Mouse (Mus musculus) lung, adult 2 months (tissue): ENCODE measurements around the gene Fam124b. TPM values are rescaled to one million over a fixed set of nuclear protein-coding genes. Genes with fewer than 3 reads are reported as not detected.
A peak's percentile ranks its signal among the peaks of the same experiment; 100 is the strongest.

Experiments used
- DNase-seq: peaks from one replicate; pipeline ENCODE4 v3.0.0; 2022
- H3K4me1 ChIP-seq: fragments of 200-500 bp; 2 replicates; pipeline ENCODE4 v1.6.1; 2011; ENCODE audit warnings: low read length; ENCODE audit not compliant: control insufficient read depth, insufficient read depth
- H3K4me3 ChIP-seq: fragments of 200-500 bp; replicated peaks from 2 replicates; pipeline ENCODE3; 2011; ENCODE audit warnings: low read depth, mild to moderate bottlenecking, control low read depth, low read length; ENCODE audit errors: extremely low read depth
- CTCF ChIP-seq: fragments of 200-500 bp; IDR thresholded peaks from 2 replicates; pipeline ENCODE4 v1.5.1; 2011; ENCODE audit warnings: mild to moderate bottlenecking, low read length, control low read depth; ENCODE audit not compliant: insufficient read depth
- POLR2A ChIP-seq: fragments of 200-500 bp; IDR thresholded peaks from 2 replicates; pipeline ENCODE4 v1.6.1; 2011; ENCODE audit warnings: low read depth, mild to moderate bottlenecking, control low read depth, low read length, borderline replicate concordance; ENCODE audit errors: extremely low read depth
- WGBS: fragments of 180-500 bp; shearing (Covaris S2); methylation state at CpG from one replicate; pipeline ENCODE4 v1.1.7; 2018; 5-methylcytosine and 5-hydroxymethylcytosine counted together
- polyA plus RNA-seq: library from polyadenylated mRNA; depleted of rRNA; stranded (reverse); fragments of >200 nt; gene quantifications from 2 replicates; pipeline ENCODE4 v1.2.3, GENCODE M21; 2012

Gene Fam124b
- polyA plus RNA-seq, 1 experiment, result 3.0 TPM

DNA sequence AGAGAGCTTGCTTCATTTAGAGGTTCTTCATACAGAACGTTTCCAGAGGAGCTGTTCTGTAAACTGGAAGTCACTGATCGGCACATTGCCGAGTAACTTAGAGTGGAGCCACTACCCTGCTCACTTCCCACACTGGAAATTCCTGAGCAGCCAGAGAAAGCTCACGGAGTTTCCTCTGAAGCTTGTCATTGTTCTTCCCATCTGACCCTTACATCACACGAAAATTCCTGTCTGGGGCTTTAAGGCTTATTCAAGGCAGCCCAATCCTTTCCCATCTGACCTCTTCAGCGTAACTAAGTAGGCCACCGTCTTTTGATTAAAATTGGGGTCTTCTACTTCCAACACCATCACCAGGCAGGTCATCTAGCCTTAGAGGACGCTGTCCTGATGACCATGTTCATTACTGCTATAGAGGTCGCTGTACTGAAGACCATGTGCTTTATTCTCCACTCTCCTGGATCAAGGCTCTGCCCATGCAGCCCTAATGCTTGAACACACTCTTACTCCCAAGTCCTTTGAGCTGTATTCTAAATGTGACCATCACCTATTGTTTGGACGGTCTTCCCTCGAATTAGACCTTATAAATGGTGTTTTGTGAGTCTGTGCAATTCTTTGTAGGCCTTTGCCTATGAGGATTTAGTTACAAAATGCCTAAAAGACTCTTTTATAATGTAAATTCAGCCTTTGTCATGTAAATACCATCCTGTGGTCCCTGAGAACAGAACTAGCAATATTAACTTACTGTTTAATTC lies 18.9 kb upstream of the Fam124b start:
- Histone ChIP-seq H3K4me3 (no peak overlapping the region), H3K4me1 (peaks cover 2% of the 10 kb centered on the region; the same call in 1 of the 2 replicates)
- TF ChIP-seq CTCF (no peak), POLR2A (no peak)
- DNase-seq, result no peak
- 53% methylated on average over 11 of the region's 11 CpGs for WGBS

DNA sequence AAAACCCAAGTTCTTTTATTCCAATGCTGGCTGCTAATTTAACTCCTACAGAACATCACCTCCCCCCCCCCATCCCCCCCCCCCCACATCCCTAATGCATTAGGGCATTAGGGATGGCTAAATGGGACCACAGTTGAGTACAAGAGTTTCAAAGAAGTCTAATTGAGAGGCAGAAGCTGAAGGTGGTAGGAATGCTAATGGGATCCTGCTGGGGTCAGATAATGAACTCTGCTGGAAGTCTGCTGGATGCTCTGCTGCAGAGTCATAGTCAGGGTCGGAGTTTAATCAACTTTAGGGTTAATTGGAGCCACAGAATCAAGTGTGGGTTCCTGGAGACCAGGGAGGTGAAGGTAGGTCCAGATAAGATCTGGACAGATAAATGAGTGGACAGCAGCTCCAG lies 17.9 kb upstream of the Fam124b start:
- no peak for TF ChIP-seq CTCF
- no peak for TF ChIP-seq POLR2A
- WGBS, result 25% methylated on average over 1 of the region's 1 CpGs
- H3K4me1 ChIP-seq, result peaks cover 2% of the 10 kb centered on the region; the same call in 1 of the 2 replicates
- no peak overlapping the region for H3K4me3 ChIP-seq
- DNase-seq, result no peak

DNA sequence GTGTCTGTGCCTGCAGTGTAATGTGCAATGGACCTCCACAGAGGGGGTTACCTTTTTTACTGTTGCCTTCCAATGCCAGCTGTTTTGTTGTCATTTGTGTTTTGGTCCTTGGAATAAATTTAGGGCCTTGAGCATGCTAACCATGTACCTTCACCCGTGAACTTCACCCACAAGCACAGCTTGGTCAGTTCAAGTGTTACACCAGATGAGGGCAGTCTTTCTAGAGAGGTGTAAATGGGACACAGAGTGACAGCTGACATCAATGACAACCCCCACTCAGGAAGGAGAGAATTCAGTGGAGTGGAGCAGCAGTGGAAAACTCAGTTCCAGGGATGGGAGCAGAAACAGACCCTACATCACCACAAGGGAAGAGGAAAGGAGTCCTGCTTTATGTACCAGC lies 12.3 kb upstream of the Fam124b start:
- 60% methylated on average over 1 of the region's 1 CpGs for whole genome bisulfite sequencing
- TF ChIP-seq POLR2A (no peak), CTCF (0 out of 2 replicates have a peak, but pooled peaks have one; percentile 3)

DNA sequence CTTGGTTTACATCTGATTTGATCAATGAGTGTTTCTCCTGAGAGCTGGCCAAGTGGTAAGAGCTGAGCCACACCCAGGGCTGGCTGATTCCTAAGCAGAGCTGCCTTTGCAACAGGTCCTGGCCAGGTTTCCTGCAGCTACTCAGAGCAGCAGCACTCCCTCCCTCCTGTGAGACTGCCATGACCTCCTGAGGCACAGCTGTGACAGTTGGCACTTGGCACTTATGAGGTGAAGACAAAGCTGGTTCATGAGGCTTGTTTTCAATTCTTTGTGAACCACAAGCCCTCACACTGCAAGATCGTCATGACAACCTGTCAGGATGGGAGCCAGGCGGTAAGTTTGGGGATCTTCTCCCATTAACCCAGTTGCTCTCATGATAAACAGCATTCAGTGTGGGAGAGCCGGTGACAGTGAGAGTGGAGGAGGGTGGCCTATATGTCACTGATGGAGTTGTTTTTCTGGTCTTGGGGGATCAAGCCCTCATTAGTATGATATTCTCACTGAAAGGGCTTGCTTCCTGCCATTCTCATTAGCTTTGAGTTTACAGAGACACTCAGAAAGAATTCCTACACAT lies 6.7 kb upstream of the Fam124b start:
- no peak for TF ChIP-seq CTCF
- no peak for TF ChIP-seq POLR2A
- 42% methylated on average over 3 of the region's 3 CpGs for WGBS

More for the DNA sequence above, 12.3 kb upstream of the Fam124b start:
- no peaks in the 10 kb centered on the region; the same call in 1 of the 2 replicates for H3K4me1 ChIP-seq
- no peak for DNase-seq
- no peak overlapping the region for H3K4me3 ChIP-seq

DNA sequence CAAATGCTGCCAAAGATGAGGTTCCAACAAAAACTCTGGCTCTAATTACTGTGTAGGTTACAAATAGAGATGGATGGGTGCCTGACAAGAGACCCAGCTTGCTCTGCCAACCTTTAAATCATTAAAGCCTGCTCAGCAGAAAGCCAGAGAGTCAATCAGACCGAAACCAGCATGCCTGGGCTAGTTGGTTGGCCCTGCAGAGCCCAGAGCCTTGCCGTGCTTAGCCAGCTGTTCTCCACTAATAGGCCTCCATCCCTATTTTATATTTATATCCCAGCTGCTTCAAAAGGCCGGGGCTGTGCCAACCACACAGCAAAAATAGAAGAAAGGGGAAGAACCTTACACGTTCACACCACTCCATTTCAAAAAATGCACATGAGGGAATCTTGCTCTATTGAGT lies 2.9 kb upstream of the Fam124b start:
- no peak for DNase-seq
- TF ChIP-seq CTCF, result no peak
- no peak for TF ChIP-seq POLR2A
- 60% methylated on average over 4 of the region's 4 CpGs for WGBS
- Histone ChIP-seq H3K4me3 (no peak overlapping the region), H3K4me1 (no peaks in the 10 kb centered on the region)

More for the DNA sequence above, 6.7 kb upstream of the Fam124b start:
- H3K4me1 ChIP-seq, result no peaks in the 10 kb centered on the region
- no peak overlapping the region for H3K4me3 ChIP-seq
- DNase-seq, result no peak

DNA sequence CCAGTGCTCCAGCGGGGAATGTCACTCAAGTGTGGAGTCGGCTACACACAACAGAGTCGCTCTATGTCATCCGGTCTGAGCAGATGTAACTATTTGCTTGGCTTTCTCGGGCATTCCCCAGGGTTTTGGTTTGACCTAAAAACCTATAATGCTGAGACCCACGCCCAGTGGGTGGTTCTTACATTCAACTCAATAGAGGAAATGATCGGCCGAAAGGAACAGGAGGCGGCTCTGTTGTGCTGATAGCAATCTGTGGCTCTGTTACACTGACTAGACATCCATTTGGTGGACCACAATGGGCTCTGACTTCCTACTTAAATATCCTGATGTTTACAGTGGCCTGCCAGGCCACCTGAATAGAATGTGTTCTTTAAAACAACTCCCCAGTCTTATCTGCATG lies 4.4 kb downstream of the Fam124b start:
- WGBS, result 35% methylated on average over 9 of the region's 9 CpGs
- peak; percentile 14 for DNase-seq

DNA sequence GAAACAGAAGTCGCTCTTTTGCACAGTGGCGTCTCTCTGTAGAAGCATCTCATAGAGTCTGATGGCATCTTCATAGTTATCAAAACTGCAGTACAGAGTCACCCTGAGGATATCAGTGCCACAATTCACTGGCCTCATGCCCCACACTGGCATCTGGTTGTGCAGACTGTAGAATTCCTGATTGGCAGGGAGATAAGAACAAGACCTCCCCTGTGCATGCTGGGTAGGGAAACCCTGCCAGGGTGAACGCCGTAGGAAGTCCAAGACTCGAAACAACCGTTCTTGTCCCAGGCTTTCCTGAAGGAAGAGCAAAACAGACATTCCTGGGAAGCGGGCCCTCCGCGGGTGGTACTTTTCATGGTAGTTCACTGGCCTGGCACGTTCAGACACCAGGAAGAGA lies 5.1 kb downstream of the Fam124b start:
- TF ChIP-seq CTCF, result no peak
- TF ChIP-seq POLR2A, result no peak
- H3K4me3 ChIP-seq, result peak overlapping the region; percentile 65
- WGBS, result 47% methylated on average over 10 of the region's 10 CpGs
- H3K4me1 ChIP-seq, result peaks cover 2% of the 10 kb centered on the region; the same call in 1 of the 2 replicates
- DNase-seq, result peak; percentile 37

More for the DNA sequence above, 4.4 kb downstream of the Fam124b start:
- H3K4me3 ChIP-seq, result peak overlapping the region; percentile 65
- H3K4me1 ChIP-seq, result peaks cover 2% of the 10 kb centered on the region; the same call in 1 of the 2 replicates
- TF ChIP-seq POLR2A (no peak), CTCF (no peak)

DNA sequence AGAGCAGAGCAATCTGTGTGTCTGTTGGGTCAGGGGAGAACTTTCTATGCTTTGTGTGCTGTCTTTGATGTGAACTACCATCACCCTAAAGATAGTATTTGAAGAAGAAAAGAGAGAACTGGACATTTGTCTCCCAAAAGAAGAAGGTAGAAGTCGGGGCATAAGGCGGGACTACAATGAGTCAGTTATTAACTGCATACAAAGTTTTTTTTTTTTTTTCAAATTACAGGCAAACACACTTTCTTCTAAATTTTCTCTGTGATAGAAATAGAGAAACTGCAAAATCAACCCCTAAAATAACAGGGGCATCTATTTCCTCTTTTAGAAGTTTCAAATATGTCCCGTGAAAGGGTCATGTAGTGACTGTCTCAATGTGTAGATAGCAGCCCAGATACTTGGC lies 16.0 kb downstream of the Fam124b start:
- Histone ChIP-seq H3K4me3 (no peak overlapping the region), H3K4me1 (no peaks in the 10 kb centered on the region)
- no peak for DNase-seq
- TF ChIP-seq CTCF, result no peak
- TF ChIP-seq POLR2A, result no peak
- 74% methylated on average over 3 of the region's 3 CpGs for WGBS

DNA sequence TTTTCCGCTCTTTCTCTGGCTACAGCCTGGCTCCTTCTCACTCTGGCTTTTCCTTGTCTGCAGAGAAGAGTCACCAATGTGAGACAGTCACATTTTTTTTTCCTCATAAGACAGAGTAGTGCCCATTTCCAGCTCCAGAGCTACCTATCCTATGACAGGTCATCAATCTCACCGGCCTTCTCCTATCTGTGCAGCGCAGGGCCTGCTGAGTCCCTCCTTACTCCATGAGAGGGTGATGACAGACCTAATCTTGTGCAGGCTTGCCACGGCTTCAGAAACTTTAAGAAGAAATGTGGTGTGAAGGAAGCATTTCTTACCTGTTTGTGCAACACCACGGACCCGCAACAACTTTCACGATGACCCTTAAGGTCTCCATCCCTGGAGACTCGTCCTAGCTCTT lies 25.4 kb downstream of the Fam124b start:
- Histone ChIP-seq H3K4me3 (no peak overlapping the region), H3K4me1 (no peaks in the 10 kb centered on the region)
- DNase-seq, result no peak
- TF ChIP-seq CTCF, result no peak
- no peak for TF ChIP-seq POLR2A
- WGBS, result 77% methylated on average over 8 of the region's 8 CpGs

DNA sequence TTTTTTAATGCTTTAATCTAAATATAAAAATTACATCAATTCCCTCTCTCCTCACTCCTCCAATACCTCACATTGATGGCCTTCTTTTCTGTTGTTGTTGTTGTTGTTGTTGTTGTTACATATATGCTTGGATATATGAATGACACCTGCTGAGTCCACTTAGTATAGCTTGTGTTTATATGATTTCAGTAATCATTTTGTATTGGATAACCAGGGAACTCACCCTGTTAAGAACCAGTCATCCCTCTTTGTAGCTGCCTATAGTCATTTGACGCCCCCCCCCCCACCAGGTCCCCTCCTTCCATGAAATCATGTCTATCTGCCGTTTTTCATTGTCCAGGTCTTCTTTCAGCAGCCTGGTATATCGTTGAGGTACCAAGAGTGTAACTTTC lies 36.9 kb downstream of the Fam124b start:
- 44% methylated on average over 3 of the region's 3 CpGs for WGBS
- DNase-seq, result no peak
- Histone ChIP-seq H3K4me3 (no peak overlapping the region), H3K4me1 (no peaks in the 10 kb centered on the region)
- no peak for TF ChIP-seq POLR2A
- no peak for TF ChIP-seq CTCF
